Mouse (Mus musculus) hindbrain, embryonic 10.5 days (tissue): ENCODE measurements at regions not wholly inside any gene's neighbourhood (a gene's known extent, or its start where the extent isn't known, plus 50 kb on each side); places are given as distances from the start of the nearest gene placed in this dataset.
A peak's percentile ranks its signal among the peaks of the same experiment; 100 is the strongest.

Source experiments
- DNase-seq: peaks from one replicate; pipeline ENCODE4 v3.0.0-alpha.2; 2017; ENCODE audit warnings: low spot score
- H3K27ac ChIP-seq: fragments of 300-500 bp; sonication (generic); 2 replicates; pipeline ENCODE4 v1.5.1; 2016; ENCODE audit warnings: mild to moderate bottlenecking, moderate library complexity
- H3K27me3 ChIP-seq: fragments of 300-500 bp; sonication (generic); 2 replicates; pipeline ENCODE4 v1.6.1; 2016; ENCODE audit warnings: mild to moderate bottlenecking; ENCODE audit not compliant: poor library complexity, insufficient read depth, severe bottlenecking
- H3K36me3 ChIP-seq: fragments of 300-500 bp; sonication (generic); 2 replicates; pipeline ENCODE4 v1.6.1; 2016; ENCODE audit warnings: mild to moderate bottlenecking, moderate library complexity
- H3K4me1 ChIP-seq: fragments of 300-500 bp; sonication (generic); replicated peaks from 2 replicates; pipeline ENCODE4 v1.6.1; 2016; ENCODE audit warnings: mild to moderate bottlenecking
- H3K4me3 ChIP-seq: fragments of 300-500 bp; sonication (generic); 2 replicates; pipeline ENCODE4 v1.5.1; 2016; ENCODE audit warnings: mild to moderate bottlenecking, moderate library complexity
- H3K9me3 ChIP-seq: fragments of 300-500 bp; sonication (generic); 2 replicates; pipeline ENCODE4 v1.6.1; 2016; ENCODE audit warnings: mild to moderate bottlenecking, moderate library complexity
- WGBS: fragments of 180-500 bp; shearing (Covaris S2); methylation state at CpG from one replicate; pipeline ENCODE4 v1.1.7; 2016; 5-methylcytosine and 5-hydroxymethylcytosine counted together

GRCm38 (mm10) chr9:50433525-50433924 is 60.8 kb upstream of the Plet1 start:
- no peak overlapping the region for H3K27ac ChIP-seq
- no peaks in the 10 kb centered on the region for H3K36me3 ChIP-seq
- peaks cover 12% of the 10 kb centered on the region for H3K4me1 ChIP-seq
- no peaks in the 10 kb centered on the region for H3K9me3 ChIP-seq
- 81% methylated on average over 4 of the region's 4 CpGs for WGBS
- 0 out of 2 replicates have a peak, but pooled peaks cover 2% of the 10 kb centered on the region for H3K27me3 ChIP-seq
- no peak overlapping the region for H3K4me3 ChIP-seq
- DNase-seq: no peak

GRCm38 (mm10) chr9:50433978-50434377 is 60.3 kb upstream of the Plet1 start:
- 81% methylated on average over 4 of the region's 4 CpGs for WGBS
- Histone ChIP-seq H3K36me3 (no peaks in the 10 kb centered on the region), H3K27ac (no peak overlapping the region), H3K4me3 (no peak overlapping the region), H3K4me1 (peaks cover 12% of the 10 kb centered on the region), H3K9me3 (no peaks in the 10 kb centered on the region), H3K27me3 (0 out of 2 replicates have a peak, but pooled peaks cover 2% of the 10 kb centered on the region)
- no peak for DNase-seq

DNA sequence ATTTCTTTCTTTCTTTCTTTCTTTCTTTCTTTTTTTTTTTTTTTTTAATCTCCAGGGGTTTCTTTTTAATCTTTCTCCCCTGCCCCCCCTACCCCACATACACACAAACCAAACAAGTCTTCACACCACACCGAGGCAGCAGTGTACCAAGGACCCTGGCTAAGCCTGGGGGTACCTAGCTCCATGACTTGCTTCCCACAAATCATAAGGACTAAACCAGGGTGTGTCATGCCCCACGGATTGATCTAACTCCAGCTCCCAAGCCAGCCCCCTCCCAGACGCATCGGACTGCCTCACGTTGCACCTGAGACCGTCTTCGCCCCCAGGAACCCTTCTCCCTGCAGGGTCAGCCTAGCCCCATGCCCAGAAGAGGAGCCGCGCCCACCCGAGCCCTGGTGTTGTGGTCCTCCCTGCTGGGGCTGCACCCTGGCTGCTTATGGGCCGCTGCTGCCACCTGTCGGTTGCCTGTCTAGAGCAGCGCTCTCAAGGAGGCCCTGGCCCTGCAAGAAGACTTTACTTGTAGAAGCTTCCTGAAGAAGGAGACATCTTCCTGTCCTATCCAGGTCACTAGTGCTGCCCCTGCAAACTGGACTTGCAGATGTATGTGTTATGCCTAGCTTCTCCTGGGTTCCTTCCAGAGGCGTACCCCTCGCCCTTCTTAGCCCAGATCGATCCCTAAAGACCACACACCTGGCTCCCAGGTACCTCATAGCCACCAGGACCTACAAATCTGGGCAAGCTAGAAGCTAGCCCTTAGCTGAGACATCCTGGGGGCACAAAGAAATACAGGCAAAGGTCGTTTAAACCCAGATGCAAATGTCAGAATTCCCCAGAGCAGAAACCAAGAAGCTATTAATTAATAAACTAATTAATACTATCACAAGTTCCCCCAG is 56.2 kb upstream of the Plet1 start:
- Histone ChIP-seq H3K4me3 (peak overlapping the region; percentile 42), H3K27me3 (peaks cover 6% of the 10 kb centered on the region; the same call in 1 of the 2 replicates), H3K9me3 (no peaks in the 10 kb centered on the region), H3K4me1 (peaks cover 12% of the 10 kb centered on the region), H3K36me3 (no peaks in the 10 kb centered on the region), H3K27ac (peak overlapping the region; percentile 54; the same call in 1 of the 2 replicates)
- peak; percentile 85 for DNase-seq
- WGBS: 16% methylated on average over 17 of the region's 17 CpGs

DNA sequence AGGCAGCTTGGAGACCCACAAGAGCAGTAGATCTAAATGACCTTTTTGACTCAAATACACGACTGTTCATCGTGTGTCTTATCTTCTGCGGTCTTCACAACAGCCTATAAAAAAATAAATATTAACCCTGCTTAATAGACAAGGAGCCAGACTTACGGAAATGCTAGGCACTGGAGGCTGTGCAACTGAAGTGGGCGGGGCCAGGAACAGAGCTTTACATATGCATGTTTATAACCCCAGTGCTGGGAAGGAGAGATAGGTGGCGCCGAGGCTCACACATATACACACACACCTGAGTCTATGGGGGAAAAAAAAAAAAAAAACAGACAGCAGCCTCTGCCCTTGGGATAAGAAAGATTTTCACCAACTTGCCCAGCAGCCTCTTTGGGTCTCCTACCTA is 55.6 kb upstream of the Plet1 start:
- no peak overlapping the region for H3K27ac ChIP-seq
- no peaks in the 10 kb centered on the region for H3K9me3 ChIP-seq
- no peak for DNase-seq
- peaks cover 12% of the 10 kb centered on the region for H3K4me1 ChIP-seq
- peaks cover 6% of the 10 kb centered on the region; the same call in 1 of the 2 replicates for H3K27me3 ChIP-seq
- H3K4me3 ChIP-seq: no peak overlapping the region
- WGBS: 65% methylated on average over 7 of the region's 7 CpGs
- H3K36me3 ChIP-seq: no peaks in the 10 kb centered on the region

- no peak for DNase-seq
- peaks cover 12% of the 10 kb centered on the region for H3K4me1 ChIP-seq
- no peak overlapping the region for H3K4me3 ChIP-seq
- 77% methylated on average over 3 of the region's 3 CpGs for WGBS
- peaks cover 2% of the 10 kb centered on the region; the same call in 1 of the 2 replicates for H3K9me3 ChIP-seq
- no peak overlapping the region for H3K27ac ChIP-seq
- H3K36me3 ChIP-seq: no peaks in the 10 kb centered on the region
- H3K27me3 ChIP-seq: peaks cover 6% of the 10 kb centered on the region; the same call in 1 of the 2 replicates
Measured at GRCm38 (mm10) chr9:50440222-50440621, 54.1 kb upstream of the Plet1 start.

DNA sequence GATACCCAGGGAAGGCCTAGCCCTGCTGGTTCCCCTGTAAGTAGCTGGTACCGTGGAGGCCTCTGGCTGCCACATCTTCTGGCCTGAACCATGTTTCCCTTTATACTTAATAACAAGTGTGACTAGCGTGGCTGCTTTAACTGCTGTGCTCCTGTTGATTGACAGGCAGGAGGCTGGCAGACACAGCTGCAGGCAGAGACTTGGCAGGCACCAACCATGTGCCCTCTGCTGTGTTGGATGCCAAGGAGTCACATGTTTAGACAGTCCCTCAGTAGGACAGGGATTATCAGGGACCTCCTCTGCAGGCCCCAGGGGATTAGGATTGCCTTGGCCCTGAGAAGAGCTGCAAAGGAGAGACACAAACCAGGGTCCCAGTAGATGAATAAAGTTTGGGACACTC is 53.6 kb upstream of the Plet1 start:
- no peak for DNase-seq
- Histone ChIP-seq H3K9me3 (peaks cover 4% of the 10 kb centered on the region; the same call in 1 of the 2 replicates), H3K4me3 (no peak overlapping the region), H3K36me3 (no peaks in the 10 kb centered on the region), H3K27me3 (peaks cover 6% of the 10 kb centered on the region; the same call in 1 of the 2 replicates), H3K4me1 (peaks cover 12% of the 10 kb centered on the region), H3K27ac (no peak overlapping the region)
- 70% methylated on average over 2 of the region's 2 CpGs for WGBS

GRCm38 (mm10) chr9:50443708-50444463 is 50.4 kb upstream of the Plet1 start:
- H3K27ac ChIP-seq: no peak overlapping the region
- H3K4me3 ChIP-seq: no peak overlapping the region
- peaks cover 3% of the 10 kb centered on the region; the same call in 1 of the 2 replicates for H3K4me1 ChIP-seq
- peak; percentile 47 for DNase-seq
- 61% methylated on average over 23 of the region's 23 CpGs for WGBS
- H3K36me3 ChIP-seq: no peaks in the 10 kb centered on the region
- peaks cover 6% of the 10 kb centered on the region; the same call in 1 of the 2 replicates for H3K27me3 ChIP-seq
- H3K9me3 ChIP-seq: peaks cover 4% of the 10 kb centered on the region; the same call in 1 of the 2 replicates
